Mouse (Mus musculus) erythroblast, embryonic 14.5 days (primary cell): Measurements from ENCODE around the gene Trpm4.

ENCODE experiments used
- GATA1 ChIP-seq: IDR thresholded peaks from 2 replicates; pipeline ENCODE4 v1.6.1; 2012; ENCODE audit warnings: low read length, inconsistent platforms, mixed read lengths
- TAL1 ChIP-seq: IDR thresholded peaks from 3 replicates; pipeline ENCODE4 v1.6.1; 2012; ENCODE audit warnings: low read length, inconsistent platforms, mixed read lengths

GRCm38 (mm10) chr7:45297563-45297962 is 36.0 kb downstream of the Trpm4 start:
- TF ChIP-seq GATA1 (no peak), TAL1 (no peak)
